Mouse (Mus musculus) embryonic facial prominence, embryonic 10.5 days (tissue): ENCODE results near the gene Olfr1513. TPM values are rescaled to one million over a fixed set of nuclear protein-coding genes. Genes with fewer than 3 reads are reported as not detected.
"Not testable (repeated sequence)": the region's sequence is repeated elsewhere in the genome, so short reads cannot be mapped to it uniquely, and the experiment has no call there.

Experiments
- DNase-seq: peaks from one replicate; pipeline ENCODE4 v3.0.0-alpha.2; 2017; ENCODE audit warnings: low spot score
- H3K27ac ChIP-seq: fragments of 300-500 bp; sonication (generic); replicated peaks from 2 replicates; pipeline ENCODE4 v1.5.1; 2016; ENCODE audit warnings: mild to moderate bottlenecking
- H3K27me3 ChIP-seq: fragments of 300-500 bp; sonication (generic); replicated peaks from 2 replicates; pipeline ENCODE4 v1.6.1; 2016; ENCODE audit warnings: low read depth, mild to moderate bottlenecking; ENCODE audit not compliant: poor library complexity, severe bottlenecking
- H3K36me3 ChIP-seq: fragments of 300-500 bp; sonication (generic); replicated peaks from 2 replicates; pipeline ENCODE4 v1.6.1; 2016; ENCODE audit warnings: mild to moderate bottlenecking, moderate library complexity
- H3K4me1 ChIP-seq: fragments of 300-500 bp; sonication (generic); 2 replicates; pipeline ENCODE4 v1.6.1; 2016
- H3K4me3 ChIP-seq: fragments of 300-500 bp; sonication (generic); 2 replicates; pipeline ENCODE4 v1.5.1; 2016; ENCODE audit warnings: mild to moderate bottlenecking, moderate library complexity
- H3K9me3 ChIP-seq: fragments of 300-500 bp; sonication (generic); 2 replicates; pipeline ENCODE4 v1.6.1; 2016; ENCODE audit warnings: mild to moderate bottlenecking
- WGBS: fragments of 180-500 bp; shearing (Covaris S2); methylation state at CpG from one replicate; pipeline ENCODE4 v1.1.7; 2016; 5-methylcytosine and 5-hydroxymethylcytosine counted together
- polyA plus RNA-seq: library from polyadenylated mRNA; unstranded; fragments of >200 nt; fragmentation: Nextera tagmentation; extraction: Ambion mirVana; gene quantifications from 2 replicates; pipeline ENCODE4 v1.2.1, GENCODE M21; 2016

Olfr1513 gene
- not detected in 2 replicates for polyA plus RNA-seq

DNA sequence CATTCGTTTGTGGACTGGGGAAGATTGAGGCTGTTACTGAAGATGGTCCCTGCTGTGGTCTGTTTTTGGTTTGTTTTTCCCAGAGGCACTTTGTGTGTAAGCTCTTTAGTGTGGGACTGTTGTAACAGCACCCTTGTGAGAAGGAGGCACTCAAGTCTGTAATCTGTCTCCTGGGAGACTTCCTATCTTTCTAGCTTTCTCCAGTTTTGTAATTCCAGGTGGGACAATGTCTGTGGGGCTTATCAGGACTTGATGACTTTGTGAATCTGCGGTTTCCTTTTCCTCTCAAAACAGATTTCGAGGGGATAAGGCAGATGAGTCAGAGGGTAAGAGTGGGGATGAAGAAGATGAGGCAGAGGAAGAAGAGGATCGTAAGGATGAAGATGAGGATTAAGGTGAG is at the start of gene Olfr1513:
Olfr1513 (minus strand) TSS at position 101 of the 400 bp plus-strand sequence.
- no peaks in the 10 kb centered on the region for H3K4me1 ChIP-seq
- no peaks in the 10 kb centered on the region for H3K36me3 ChIP-seq
- no peak within 1 kb of the TSS for H3K4me3 ChIP-seq
- WGBS = 80% methylated on average over 4 of the region's 4 CpGs
- no peak within 1 kb of the TSS for H3K27ac ChIP-seq
- no peaks in the 10 kb centered on the region for H3K27me3 ChIP-seq
- DNase-seq = no peak
- H3K9me3 ChIP-seq = no peaks in the 10 kb centered on the region

DNA sequence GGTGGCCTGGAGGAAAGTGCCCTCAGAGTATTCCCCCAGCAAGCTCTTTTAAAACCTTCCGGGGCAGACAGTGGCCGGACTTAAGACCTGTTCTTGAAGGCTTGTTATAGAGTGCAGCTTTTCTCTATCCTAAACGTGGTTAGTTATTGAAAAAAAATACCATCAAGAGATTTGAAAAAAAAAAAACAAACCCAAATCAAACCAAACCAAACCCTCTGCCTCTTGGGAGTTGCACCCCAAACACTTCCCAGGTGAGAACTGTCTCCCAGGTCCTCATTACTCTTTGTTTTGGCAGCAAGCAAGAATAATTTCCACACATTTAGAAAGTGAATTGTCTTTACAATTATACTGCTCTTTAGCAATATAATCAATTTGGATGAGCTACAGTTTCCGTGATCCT is 41.1 kb upstream of the Olfr1513 start, which contains the start of gene Olfr1511:
Olfr1511 (minus strand) TSS at position 101 of the 400 bp plus-strand sequence.
- Histone ChIP-seq H3K27ac (no peak within 1 kb of the TSS), H3K4me1 (no peaks in the 10 kb centered on the region), H3K36me3 (no peaks in the 10 kb centered on the region), H3K4me3 (no peak within 1 kb of the TSS), H3K9me3 (no peaks in the 10 kb centered on the region), H3K27me3 (no peaks in the 10 kb centered on the region)
- DNase-seq = no peak
- 84% methylated on average over 4 of the region's 4 CpGs for WGBS

GRCm38 (mm10) chr14:52390084-52390848 is 34.1 kb upstream of the Olfr1513 start:
- not testable (repeated sequence) for H3K27me3 ChIP-seq, H3K36me3 ChIP-seq, H3K4me1 ChIP-seq, H3K27ac ChIP-seq, H3K4me3 ChIP-seq, H3K9me3 ChIP-seq, DNase-seq
- WGBS = 92% methylated on average over 9 of the region's 9 CpGs

GRCm38 (mm10) chr14:52379068-52379467 is 22.9 kb upstream of the Olfr1513 start, which contains the start of gene Olfr1512:
Gene Olfr1512, minus strand, starts transcription at chr14:52379168.
- WGBS = 84% methylated on average over 2 of the region's 2 CpGs
- no peak for DNase-seq
- Histone ChIP-seq H3K36me3 (no peaks in the 10 kb centered on the region), H3K27me3 (no peaks in the 10 kb centered on the region), H3K4me1 (no peaks in the 10 kb centered on the region), H3K27ac (no peak within 1 kb of the TSS), H3K9me3 (no peaks in the 10 kb centered on the region), H3K4me3 (no peak within 1 kb of the TSS)

DNA sequence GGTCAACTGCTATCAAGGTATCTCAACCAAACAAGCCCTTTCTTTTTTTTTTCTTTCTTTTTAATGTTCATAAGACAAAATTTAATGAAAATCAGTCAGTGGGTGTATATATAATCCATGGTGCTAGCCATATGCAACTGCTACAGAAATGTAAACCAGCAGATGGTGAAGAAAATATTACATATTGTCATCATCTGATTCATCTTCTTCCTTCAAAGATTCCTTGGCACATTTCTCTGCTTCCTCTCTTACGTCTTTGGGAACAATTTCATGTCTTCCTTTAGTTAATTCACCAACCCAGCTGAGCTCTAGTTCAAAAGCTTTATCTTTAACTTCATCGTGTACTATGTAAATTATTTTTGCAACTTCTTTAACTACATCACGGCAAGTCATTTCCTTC is 12.5 kb upstream of the Olfr1513 start:
- Histone ChIP-seq H3K4me3 (no peak overlapping the region), H3K27ac (no peak overlapping the region), H3K27me3 (no peaks in the 10 kb centered on the region), H3K36me3 (no peaks in the 10 kb centered on the region), H3K4me1 (no peaks in the 10 kb centered on the region), H3K9me3 (peaks cover 2% of the 10 kb centered on the region; the same call in 1 of the 2 replicates)
- 94% methylated on average over 3 of the region's 3 CpGs for WGBS
- DNase-seq = no peak

GRCm38 (mm10) chr14:52339512-52339852 is 16.7 kb downstream of the Olfr1513 start:
- no peak for DNase-seq
- no peaks in the 10 kb centered on the region for H3K36me3 ChIP-seq
- 77% methylated on average over 6 of the region's 6 CpGs for WGBS
- H3K27me3 ChIP-seq = no peaks in the 10 kb centered on the region
- H3K4me1 ChIP-seq = peaks cover 4% of the 10 kb centered on the region; the same call in 1 of the 2 replicates
- no peak overlapping the region for H3K27ac ChIP-seq
- no peak overlapping the region for H3K4me3 ChIP-seq
- H3K9me3 ChIP-seq = peaks cover 6% of the 10 kb centered on the region; the same call in 1 of the 2 replicates

GRCm38 (mm10) chr14:52338751-52339511 is 17.3 kb downstream of the Olfr1513 start:
- Histone ChIP-seq H3K27ac (no peak overlapping the region), H3K36me3 (no peaks in the 10 kb centered on the region), H3K9me3 (peaks cover under 1% of the 10 kb centered on the region; the same call in 1 of the 2 replicates), H3K4me1 (peaks cover 4% of the 10 kb centered on the region; the same call in 1 of the 2 replicates), H3K4me3 (peak overlapping the region; percentile 42), H3K27me3 (no peaks in the 10 kb centered on the region)
- DNase-seq = peak; percentile 44
- WGBS = 33% methylated on average over 21 of the region's 21 CpGs

DNA sequence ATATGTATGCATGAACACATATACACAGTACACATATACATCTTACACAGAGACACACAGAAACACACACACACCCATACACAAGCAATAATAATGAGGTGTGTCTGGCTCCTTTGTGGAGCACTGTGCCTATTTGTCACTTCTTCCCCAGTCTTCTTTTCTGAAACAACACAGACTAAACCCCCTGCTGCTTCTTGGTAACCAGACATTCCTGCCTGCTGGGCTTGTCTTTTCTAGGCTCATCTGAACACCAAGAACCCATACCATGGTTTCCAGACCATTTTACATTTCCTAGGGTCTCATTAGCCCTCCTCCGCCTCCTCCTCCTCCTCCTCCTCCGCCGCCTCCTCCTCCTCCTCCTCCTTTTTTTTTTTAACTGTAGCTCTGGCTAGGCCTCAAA is 24.0 kb downstream of the Olfr1513 start:
- no peak for DNase-seq
- 44% methylated on average over 3 of the region's 3 CpGs for WGBS
- Histone ChIP-seq H3K4me1 (peaks cover 37% of the 10 kb centered on the region), H3K9me3 (no peaks in the 10 kb centered on the region), H3K27ac (no peak overlapping the region), H3K27me3 (peaks cover 19% of the 10 kb centered on the region), H3K4me3 (no peak overlapping the region), H3K36me3 (no peaks in the 10 kb centered on the region)

DNA sequence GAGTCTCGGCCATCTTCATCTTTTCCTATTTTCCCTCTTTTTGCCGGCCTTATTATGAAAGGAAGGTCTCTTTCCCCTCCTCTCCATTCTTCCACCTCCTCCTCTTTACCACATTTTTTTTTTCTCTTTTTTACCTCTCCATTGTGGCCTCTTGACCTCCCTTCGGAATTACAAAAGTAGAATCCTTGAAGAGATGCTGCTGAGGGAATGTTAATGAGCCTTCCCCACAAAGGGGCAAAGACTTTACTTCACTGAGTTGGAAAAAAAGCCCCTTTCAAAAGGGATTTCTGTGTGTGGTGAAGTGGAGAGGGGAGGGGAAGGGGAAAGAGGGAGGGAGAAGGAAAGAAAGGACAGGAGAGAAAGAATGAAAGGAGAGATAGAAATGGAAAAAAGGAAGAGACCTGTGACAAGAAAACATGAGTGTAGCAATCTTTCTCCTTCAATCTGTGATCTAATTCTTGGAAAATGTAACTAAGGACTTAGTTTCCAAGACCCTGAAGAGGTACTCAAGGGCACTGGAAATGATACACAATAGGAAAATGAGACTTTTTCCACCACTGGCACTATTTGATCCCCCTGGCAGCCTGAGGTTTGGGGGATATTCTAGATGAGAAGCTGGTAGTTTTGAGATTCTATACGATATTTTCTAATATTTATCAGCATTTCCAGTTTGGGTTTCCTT is 25.0 kb downstream of the Olfr1513 start:
- Histone ChIP-seq H3K4me3 (no peak overlapping the region), H3K27me3 (peaks cover 26% of the 10 kb centered on the region), H3K27ac (peak overlapping the region; percentile 48), H3K9me3 (no peaks in the 10 kb centered on the region), H3K36me3 (no peaks in the 10 kb centered on the region), H3K4me1 (peaks cover 42% of the 10 kb centered on the region)
- DNase-seq = no peak
- 9% methylated on average over 4 of the region's 4 CpGs for WGBS

DNA sequence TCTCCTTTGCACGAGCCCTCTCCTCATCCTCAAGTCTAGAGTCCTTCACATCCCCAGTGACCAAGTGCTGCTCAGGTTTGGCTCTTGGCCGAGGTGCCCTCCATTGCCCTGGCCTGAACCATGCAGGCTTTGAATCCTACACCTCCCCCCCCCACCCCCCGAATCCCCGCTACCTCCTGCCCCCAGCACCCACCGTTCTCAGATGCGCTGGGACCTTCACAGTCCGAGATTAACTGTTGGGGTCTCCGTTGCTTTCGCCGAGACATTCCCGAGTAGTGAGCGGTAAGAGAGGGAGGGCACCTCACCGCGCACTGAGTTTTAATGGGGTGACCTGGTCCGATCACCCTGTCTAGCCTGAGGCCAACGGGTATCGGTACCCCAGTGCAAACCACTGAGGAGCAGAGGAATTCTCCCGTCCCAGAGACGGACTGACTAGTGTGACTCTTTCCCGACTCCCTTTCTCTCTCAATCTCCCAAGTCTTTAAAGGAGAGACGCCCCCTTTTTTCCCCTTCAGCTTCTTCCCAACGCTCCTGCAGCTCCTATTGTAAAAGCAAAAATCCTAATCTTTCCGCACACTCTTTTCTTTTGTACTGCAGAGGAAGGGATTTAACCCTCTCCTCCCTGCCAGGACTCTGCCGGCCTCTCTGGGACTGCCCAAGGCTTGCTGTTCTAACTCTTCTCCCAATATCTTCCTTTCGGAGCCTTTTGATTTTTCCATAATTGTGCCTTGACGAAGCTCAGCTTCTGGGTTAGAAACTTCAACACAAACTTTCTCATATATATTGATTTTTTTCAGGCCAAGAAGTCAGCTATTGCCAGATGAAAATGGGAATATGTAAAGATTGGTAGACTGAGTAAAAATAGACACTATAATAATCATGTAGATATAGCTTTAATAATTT is 28.0 kb downstream of the Olfr1513 start, which contains the start of gene Sall2:
Sall2 (minus strand) TSS at position 853 of the 903 bp plus-strand sequence.
- under 1% methylated on average over 26 of the region's 26 CpGs for WGBS
- H3K4me1 ChIP-seq = peaks cover 49% of the 10 kb centered on the region

DNA sequence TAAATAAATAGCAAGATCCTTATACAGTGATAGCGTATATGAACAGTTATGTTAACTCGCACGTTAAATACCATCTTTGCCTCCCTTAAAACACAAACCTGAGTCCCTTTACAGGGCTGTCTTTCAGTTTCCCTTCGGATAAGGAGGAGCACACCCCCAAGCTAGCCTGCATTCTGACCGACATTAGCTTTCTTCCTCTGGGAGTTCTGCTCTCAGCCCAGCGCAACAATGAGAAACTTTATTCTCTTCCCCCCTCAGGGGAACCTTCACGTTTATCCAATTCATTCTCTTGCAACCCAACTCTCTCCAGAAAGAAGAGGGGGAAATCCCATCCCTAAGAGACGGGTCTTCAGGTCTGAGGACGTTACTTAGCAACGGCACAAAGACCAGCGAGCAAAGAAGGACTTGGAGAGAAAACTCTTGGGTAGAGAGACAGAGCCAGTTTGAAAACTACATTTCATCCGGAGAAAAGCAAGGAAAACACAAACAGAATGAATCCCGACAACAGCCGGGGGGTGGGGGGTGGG is 28.8 kb downstream of the Olfr1513 start:
- Histone ChIP-seq H3K27me3 (peaks cover 28% of the 10 kb centered on the region), H3K36me3 (no peaks in the 10 kb centered on the region), H3K4me1 (peaks cover 49% of the 10 kb centered on the region), H3K9me3 (no peaks in the 10 kb centered on the region), H3K27ac (peak overlapping the region; percentile 87), H3K4me3 (peak overlapping the region; percentile 70)
- DNase-seq = peak; percentile 49
- WGBS = under 1% methylated on average over 14 of the region's 14 CpGs

More for the DNA sequence above, 28.0 kb downstream of the Olfr1513 start, which contains the start of gene Sall2:
- no peaks in the 10 kb centered on the region for H3K9me3 ChIP-seq
- H3K27ac ChIP-seq = peak within 1 kb of the TSS; percentile 87
- peak within 1 kb of the TSS; percentile 70 for H3K4me3 ChIP-seq
- peak; percentile 52 for DNase-seq
- peaks cover 28% of the 10 kb centered on the region for H3K27me3 ChIP-seq
- H3K36me3 ChIP-seq = no peaks in the 10 kb centered on the region
